Mouse (Mus musculus) hindbrain, embryonic 13.5 days (tissue): ENCODE results near the gene Nek8. TPM values are rescaled to one million over a fixed set of nuclear protein-coding genes. Genes with fewer than 3 reads are reported as not detected.

Source experiments
- ATAC-seq: fragments of 200-750 bp; cut with Nextera tagmentation; 2 replicates; pipeline ENCODE4 v1.8.0; 2017; ENCODE audit warnings: moderate TSS enrichment; ENCODE audit not compliant: low FRiP score
- H3K27ac ChIP-seq: fragments of 300-500 bp; sonication (generic); 2 replicates; pipeline ENCODE4 v1.5.1; 2015; ENCODE audit warnings: inconsistent platforms, mild to moderate bottlenecking, moderate library complexity
- H3K27me3 ChIP-seq: fragments of 300-500 bp; sonication (generic); 2 replicates; pipeline ENCODE4 v1.6.1; 2015; ENCODE audit warnings: mild to moderate bottlenecking, inconsistent platforms
- H3K36me3 ChIP-seq: fragments of 300-500 bp; sonication (generic); 2 replicates; pipeline ENCODE4 v1.6.1; 2015; ENCODE audit warnings: mild to moderate bottlenecking, inconsistent platforms
- H3K4me1 ChIP-seq: fragments of 300-500 bp; sonication (generic); replicated peaks from 2 replicates; pipeline ENCODE4 v1.6.1; 2015; ENCODE audit warnings: inconsistent platforms
- H3K4me2 ChIP-seq: fragments of 300-500 bp; sonication (generic); 2 replicates; pipeline ENCODE4 v1.6.1; 2015; ENCODE audit warnings: inconsistent platforms, mild to moderate bottlenecking, moderate library complexity
- H3K4me3 ChIP-seq: fragments of 300-500 bp; sonication (generic); 2 replicates; pipeline ENCODE4 v1.5.1; 2015; ENCODE audit warnings: mild to moderate bottlenecking, inconsistent platforms
- H3K9ac ChIP-seq: fragments of 300-500 bp; sonication (generic); 2 replicates; pipeline ENCODE4 v1.6.1; 2015; ENCODE audit warnings: mild to moderate bottlenecking, inconsistent platforms
- H3K9me3 ChIP-seq: fragments of 300-500 bp; sonication (generic); 2 replicates; pipeline ENCODE4 v1.6.1; 2016; ENCODE audit warnings: inconsistent platforms
- WGBS: fragments of 180-500 bp; shearing (Covaris S2); methylation state at CpG from one replicate; pipeline ENCODE4 v1.1.7; 2015; 5-methylcytosine and 5-hydroxymethylcytosine counted together
- polyA plus RNA-seq: library from polyadenylated mRNA; unstranded; fragments of >200 nt; fragmentation: Nextera tagmentation; extraction: Ambion mirVana; gene quantifications from 2 replicates; pipeline ENCODE4 v1.2.1, GENCODE M21; 2015

The Nek8 gene
- polyA plus RNA-seq = 6.6 and 6.7 TPM in 2 replicates

GRCm38 (mm10) chr11:78176402-78176862, at the start of gene Nek8, which contains the start of gene Tlcd1:
Nek8 (minus strand) TSS chr11:78176675.
Tlcd1 (plus strand) TSS chr11:78176711.
- Histone ChIP-seq H3K9ac (peak within 1 kb of the TSS; percentile 78; the same call in 1 of the 2 replicates), H3K27me3 (peaks cover 3% of the 10 kb centered on the region; the same call in 1 of the 2 replicates), H3K27ac (peak within 1 kb of the TSS; percentile 87; the same call in 1 of the 2 replicates), H3K36me3 (peaks cover 24% of the 10 kb centered on the region), H3K4me3 (peak within 1 kb of the TSS; percentile 55), H3K4me1 (peaks cover 53% of the 10 kb centered on the region), H3K9me3 (no peaks in the 10 kb centered on the region), H3K4me2 (peak within 1 kb of the TSS; percentile 71)
- WGBS = under 1% methylated on average over 32 of the region's 32 CpGs
- ATAC-seq = peak; percentile 30; the same call in 1 of the 2 replicates

- Histone ChIP-seq H3K9me3 (no peaks in the 10 kb centered on the region), H3K4me3 (no peak overlapping the region), H3K9ac (no peak overlapping the region), H3K27me3 (no peaks in the 10 kb centered on the region), H3K4me2 (no peak overlapping the region), H3K4me1 (no peaks in the 10 kb centered on the region), H3K36me3 (peaks cover 97% of the 10 kb centered on the region), H3K27ac (no peak overlapping the region)
- ATAC-seq = no peak
- WGBS = 88% methylated on average over 4 of the region's 4 CpGs
Measured at GRCm38 (mm10) chr11:78223586-78223985, 47.1 kb upstream of the Nek8 start.

GRCm38 (mm10) chr11:78215709-78216317, 39.3 kb upstream of the Nek8 start:
- Histone ChIP-seq H3K27me3 (no peaks in the 10 kb centered on the region), H3K4me2 (no peak overlapping the region), H3K36me3 (peaks cover 98% of the 10 kb centered on the region), H3K4me3 (no peak overlapping the region), H3K9me3 (no peaks in the 10 kb centered on the region), H3K4me1 (no peaks in the 10 kb centered on the region), H3K9ac (no peak overlapping the region), H3K27ac (0 out of 2 replicates have a peak overlapping the region, but pooled peaks have one; percentile 18)
- ATAC-seq = no peak
- 91% methylated on average over 11 of the region's 11 CpGs for WGBS

GRCm38 (mm10) chr11:78213086-78213817, 36.8 kb upstream of the Nek8 start:
- Histone ChIP-seq H3K4me2 (no peak overlapping the region), H3K4me3 (no peak overlapping the region), H3K9ac (no peak overlapping the region), H3K4me1 (no peaks in the 10 kb centered on the region), H3K27me3 (no peaks in the 10 kb centered on the region), H3K9me3 (no peaks in the 10 kb centered on the region), H3K36me3 (peaks cover 99% of the 10 kb centered on the region), H3K27ac (no peak overlapping the region)
- WGBS = 97% methylated on average over 14 of the region's 14 CpGs
- no peak for ATAC-seq

- Histone ChIP-seq H3K36me3 (peaks cover 100% of the 10 kb centered on the region), H3K4me3 (no peak overlapping the region), H3K9me3 (no peaks in the 10 kb centered on the region), H3K4me2 (no peak overlapping the region), H3K4me1 (no peaks in the 10 kb centered on the region), H3K9ac (no peak overlapping the region), H3K27me3 (no peaks in the 10 kb centered on the region), H3K27ac (no peak overlapping the region)
- WGBS = 94% methylated on average over 5 of the region's 5 CpGs
- ATAC-seq = no peak
Measured at GRCm38 (mm10) chr11:78211513-78211912, 35.0 kb upstream of the Nek8 start.

- H3K4me3 ChIP-seq = no peak overlapping the region
- no peaks in the 10 kb centered on the region for H3K27me3 ChIP-seq
- H3K9me3 ChIP-seq = no peaks in the 10 kb centered on the region
- 70% methylated on average over 7 of the region's 7 CpGs for WGBS
- H3K4me1 ChIP-seq = peaks cover 5% of the 10 kb centered on the region
- H3K4me2 ChIP-seq = no peak overlapping the region
- peaks cover 100% of the 10 kb centered on the region for H3K36me3 ChIP-seq
- no peak overlapping the region for H3K9ac ChIP-seq
- no peak for ATAC-seq
- no peak overlapping the region for H3K27ac ChIP-seq
Measured at GRCm38 (mm10) chr11:78210615-78211014, 34.1 kb upstream of the Nek8 start.

GRCm38 (mm10) chr11:78209886-78210285, 33.4 kb upstream of the Nek8 start:
- H3K36me3 ChIP-seq = peaks cover 99% of the 10 kb centered on the region
- no peaks in the 10 kb centered on the region for H3K27me3 ChIP-seq
- no peak for ATAC-seq
- no peak overlapping the region for H3K9ac ChIP-seq
- peaks cover 8% of the 10 kb centered on the region for H3K4me1 ChIP-seq
- H3K27ac ChIP-seq = no peak overlapping the region
- H3K9me3 ChIP-seq = no peaks in the 10 kb centered on the region
- H3K4me3 ChIP-seq = no peak overlapping the region
- no peak overlapping the region for H3K4me2 ChIP-seq
- 94% methylated on average over 6 of the region's 6 CpGs for WGBS

- H3K27me3 ChIP-seq = no peaks in the 10 kb centered on the region
- H3K27ac ChIP-seq = 0 out of 2 replicates have a peak overlapping the region, but pooled peaks have one; percentile 80
- H3K36me3 ChIP-seq = peaks cover 91% of the 10 kb centered on the region
- H3K9me3 ChIP-seq = no peaks in the 10 kb centered on the region
- 72% methylated on average over 7 of the region's 7 CpGs for WGBS
- H3K4me3 ChIP-seq = no peak overlapping the region
- peaks cover 15% of the 10 kb centered on the region for H3K4me1 ChIP-seq
- ATAC-seq = no peak
- H3K4me2 ChIP-seq = no peak overlapping the region
- no peak overlapping the region for H3K9ac ChIP-seq
Measured at GRCm38 (mm10) chr11:78207190-78207589, 30.7 kb upstream of the Nek8 start.

- Histone ChIP-seq H3K9me3 (no peaks in the 10 kb centered on the region), H3K36me3 (peaks cover 75% of the 10 kb centered on the region), H3K4me1 (peaks cover 15% of the 10 kb centered on the region), H3K4me3 (no peak overlapping the region), H3K9ac (peak overlapping the region; percentile 15; the same call in 1 of the 2 replicates), H3K27ac (peak overlapping the region; percentile 80), H3K4me2 (no peak overlapping the region), H3K27me3 (no peaks in the 10 kb centered on the region)
- ATAC-seq = 0 out of 2 replicates have a peak, but pooled peaks have one; percentile 24
- 55% methylated on average over 13 of the region's 13 CpGs for WGBS
Measured at GRCm38 (mm10) chr11:78205361-78206206, 29.1 kb upstream of the Nek8 start.

- Histone ChIP-seq H3K9ac (0 out of 2 replicates have a peak overlapping the region, but pooled peaks have one; percentile 8), H3K27me3 (no peaks in the 10 kb centered on the region), H3K36me3 (peaks cover 62% of the 10 kb centered on the region), H3K4me3 (no peak overlapping the region), H3K4me1 (peaks cover 15% of the 10 kb centered on the region), H3K27ac (no peak overlapping the region), H3K4me2 (no peak overlapping the region), H3K9me3 (no peaks in the 10 kb centered on the region)
- ATAC-seq = no peak
- 71% methylated on average over 6 of the region's 6 CpGs for WGBS
Measured at GRCm38 (mm10) chr11:78204287-78204686, 27.8 kb upstream of the Nek8 start.

GRCm38 (mm10) chr11:78202372-78202771, 25.9 kb upstream of the Nek8 start:
- Histone ChIP-seq H3K4me1 (peaks cover 15% of the 10 kb centered on the region), H3K4me2 (no peak overlapping the region), H3K27me3 (no peaks in the 10 kb centered on the region), H3K9ac (no peak overlapping the region), H3K9me3 (no peaks in the 10 kb centered on the region), H3K4me3 (no peak overlapping the region), H3K36me3 (peaks cover 43% of the 10 kb centered on the region), H3K27ac (no peak overlapping the region)
- WGBS = 93% methylated on average over 3 of the region's 3 CpGs
- no peak for ATAC-seq
